Mouse (Mus musculus): ENCODE data around the gene Olfr1356.
A peak's percentile ranks its signal among the peaks of the same experiment; 100 is the strongest.
"Not testable (repeated sequence)": the region's sequence is repeated elsewhere in the genome, so short reads cannot be mapped to it uniquely, and the experiment has no call there.

The Olfr1356 gene

GRCm38 (mm10) chr10:78852066-78852465, at the start of gene Olfr1356:
Gene Olfr1356 (minus strand): TSS chr10:78852166.
- no peak for DNase-seq (ENCODE audit: low spot score in 2 of 2)

GRCm38 (mm10) chr10:78875240-78875639, 23.3 kb upstream of the Olfr1356 start, which contains the start of gene Olfr1355:
Gene Olfr1355 (plus strand): TSS chr10:78875540.
- no peak for DNase-seq (ENCODE audit: low spot score in 2 of 2)

GRCm38 (mm10) chr10:78840456-78840855, 11.5 kb downstream of the Olfr1356 start:
- not testable (repeated sequence) for DNase-seq (ENCODE audit: low spot score in 2 of 2)

GRCm38 (mm10) chr10:78812358-78813060, 39.5 kb downstream of the Olfr1356 start:
- DNase-seq (ENCODE audit: low spot score in 2 of 2): peak; percentile 18 to 48

- no peak for DNase-seq (ENCODE audit: low spot score in 2 of 2)
These were observed 50.5 kb downstream of the Olfr1356 start for GRCm38 (mm10) chr10:78801449-78801848.

Measured in frontal cortex, postnatal 25 days (tissue).